Mouse (Mus musculus) urinary bladder, postnatal 36 days (tissue): ENCODE data around the gene Aldh1l2.

Experiments
- DNase-seq, 2 experiments: peaks; one replicate each; pipeline ENCODE4 v3.0.0; 2022; ENCODE audit warnings: low spot score in 2 of 2, mixed read lengths in 1 of 2

Aldh1l2 gene

GRCm38 (mm10) chr10:83457531-83457930, 76.4 kb downstream of the Aldh1l2 start:
- no peak for DNase-seq

- DNase-seq = no peak
Measured at GRCm38 (mm10) chr10:83448582-83448981, 85.4 kb downstream of the Aldh1l2 start.
